Mouse (Mus musculus): ENCODE data around the gene Polr1c.

The Polr1c gene

DNA sequence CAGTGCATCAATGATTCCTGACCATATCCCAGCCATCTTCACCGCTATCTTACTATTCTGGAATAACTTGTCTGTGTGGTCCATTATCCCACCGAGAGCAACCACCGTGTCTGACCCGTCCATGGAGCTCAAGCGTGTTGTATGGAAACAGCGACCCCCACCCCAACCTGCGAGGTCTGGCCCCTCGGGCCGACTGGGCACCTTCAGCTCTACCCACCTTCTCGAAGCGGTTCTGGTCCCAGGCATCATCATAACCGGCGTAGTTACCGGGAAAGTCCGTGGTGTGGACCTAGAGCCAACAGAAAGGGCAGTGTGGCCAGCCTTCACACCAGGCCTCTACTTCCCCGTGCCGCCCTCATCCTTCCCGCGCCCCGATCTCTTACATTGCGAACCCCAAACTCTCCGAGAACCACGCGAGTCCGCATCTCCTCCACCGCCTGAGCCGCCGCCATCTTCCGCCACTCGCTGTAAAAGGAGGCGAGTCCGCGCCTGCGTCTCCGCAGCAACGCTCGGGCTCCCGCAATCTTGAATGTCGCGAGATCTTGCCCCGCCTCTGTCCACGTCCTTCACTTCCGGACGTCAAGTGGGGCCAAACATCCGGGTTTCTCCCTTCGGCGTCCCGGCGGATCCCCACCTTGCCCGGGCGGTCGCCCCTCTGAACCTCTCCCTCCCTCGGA, at the start of gene Polr1c, which contains the start of gene Yipf3:
Gene Polr1c (minus strand): TSS at position 543 of the 677 bp plus-strand sequence.
Gene Yipf3 (plus strand): TSS at position 569 of the 677 bp plus-strand sequence.
- peak; percentile 93 for DNase-seq (ENCODE audit: low read depth, low spot score)

DNA sequence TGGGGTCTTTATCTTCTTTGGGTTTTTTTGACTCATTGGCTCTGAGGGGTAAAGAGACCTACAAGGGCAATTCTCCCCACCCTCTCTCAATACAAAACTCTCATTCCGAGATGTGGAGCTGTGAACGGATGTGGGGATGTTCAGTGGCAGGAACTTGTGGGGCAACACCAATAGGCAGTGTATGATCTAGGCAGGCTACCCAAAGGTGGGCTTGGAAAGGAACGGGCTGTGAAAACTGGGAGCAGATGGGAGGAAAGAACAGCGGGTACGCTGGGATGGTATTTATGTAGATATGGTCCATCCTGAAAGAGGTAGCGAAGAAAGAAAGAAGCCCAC, 49.1 kb upstream of the Polr1c start:
- DNase-seq (ENCODE audit: low read depth, low spot score): no peak

GRCm38 (mm10) chr17:46296601-46297000, 48.7 kb upstream of the Polr1c start:
- DNase-seq (ENCODE audit: low read depth, low spot score): no peak

- DNase-seq (ENCODE audit: low read depth, low spot score): peak; percentile 66
Observed at GRCm38 (mm10) chr17:46287678-46288095, 39.8 kb upstream of the Polr1c start.

DNA sequence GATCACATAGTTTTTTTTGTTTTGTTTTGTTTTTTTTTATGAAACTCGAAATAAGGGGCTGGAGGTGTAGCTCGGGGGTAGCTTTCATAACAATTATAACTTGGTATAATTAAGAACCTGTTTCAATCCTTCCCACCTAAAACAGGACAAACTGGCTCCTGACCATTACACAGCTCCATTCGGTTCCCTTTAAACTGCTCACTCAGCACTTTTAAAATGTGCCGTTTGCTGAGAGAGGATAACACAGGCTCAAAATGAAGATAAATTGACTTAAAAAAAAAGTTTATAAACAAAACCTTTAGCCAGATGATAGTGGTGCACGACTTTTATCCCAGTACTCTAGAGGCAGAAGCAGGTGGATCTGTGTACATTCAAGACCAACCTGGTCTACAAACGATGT, 37.6 kb upstream of the Polr1c start:
- no peak for DNase-seq (ENCODE audit: low read depth, low spot score)

DNA sequence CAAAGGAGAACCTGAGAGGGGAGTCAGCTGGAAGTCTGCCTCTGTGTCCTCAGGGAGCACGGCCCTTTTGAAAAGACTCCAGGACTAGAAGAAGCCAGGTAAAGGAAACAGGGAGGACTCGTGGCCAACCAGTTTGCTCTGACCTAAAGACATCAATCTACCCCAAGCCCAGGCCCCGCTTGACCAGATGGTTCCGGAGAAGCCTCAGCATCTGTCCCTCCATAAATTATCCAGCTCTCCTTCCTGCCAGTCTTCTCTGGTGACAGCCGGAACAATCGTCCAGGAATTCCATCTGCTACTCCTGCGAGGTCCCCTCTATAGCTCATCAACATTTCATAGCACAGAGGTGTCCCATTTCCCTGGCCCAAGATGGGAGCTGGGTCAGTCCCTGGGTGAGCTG, 36.8 kb upstream of the Polr1c start:
- DNase-seq (ENCODE audit: low read depth, low spot score): no peak

- DNase-seq (ENCODE audit: low read depth, low spot score): no peak
Observed at GRCm38 (mm10) chr17:46283911-46284310, 36.1 kb upstream of the Polr1c start.

DNA sequence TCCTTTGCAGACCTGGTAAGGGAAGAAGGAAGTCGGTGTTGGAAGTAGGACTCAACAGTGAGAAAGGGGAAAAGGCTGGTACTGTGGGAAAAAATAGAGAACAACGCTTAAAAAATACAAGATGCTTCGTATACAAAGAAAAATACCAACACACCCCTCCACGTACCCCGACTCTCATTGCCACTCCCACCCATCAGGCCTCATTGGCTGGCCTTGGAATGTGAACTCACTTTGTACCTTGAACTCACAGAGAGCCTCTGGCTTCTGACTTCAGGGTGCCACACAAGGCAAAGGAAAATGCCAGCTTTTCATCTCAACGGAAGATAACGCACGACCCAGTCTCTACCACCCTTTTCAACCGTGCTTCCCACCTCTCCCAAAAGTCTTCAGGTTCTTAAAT, 35.3 kb upstream of the Polr1c start:
- DNase-seq (ENCODE audit: low read depth, low spot score): no peak

DNA sequence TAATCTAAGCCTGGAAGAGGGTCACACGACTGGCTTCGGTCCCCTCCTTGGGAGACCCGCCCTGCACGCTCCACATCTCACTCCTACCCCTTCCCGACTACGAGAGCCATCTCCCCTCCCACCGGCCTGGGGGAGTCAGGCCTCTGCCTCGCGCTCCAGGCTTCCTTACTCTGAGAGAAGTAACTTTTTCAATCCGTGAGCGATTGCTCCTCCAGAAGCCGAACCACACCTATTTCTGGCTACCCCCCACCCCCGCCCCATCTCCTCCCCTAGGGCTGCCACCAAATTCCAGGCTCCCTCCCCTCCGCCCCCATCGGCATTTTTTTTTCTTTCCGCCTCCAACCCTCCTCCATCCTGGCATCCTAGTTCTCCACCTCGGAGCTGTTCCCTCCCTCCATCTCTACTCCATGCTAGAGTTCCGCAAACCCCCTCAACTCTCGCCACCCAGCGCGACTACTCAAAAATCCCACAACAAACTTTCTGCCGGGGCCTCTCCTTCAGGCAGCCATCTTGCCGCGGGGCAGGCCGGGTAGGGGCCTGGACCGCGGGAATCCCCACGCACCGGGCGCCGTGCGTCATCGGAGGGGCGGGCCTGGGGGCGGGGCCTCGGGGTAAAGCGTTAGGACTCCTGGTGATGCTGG, 34.7 kb upstream of the Polr1c start, which contains the start of gene Tjap1:
Gene Tjap1 (minus strand): TSS at position 544 of the 641 bp plus-strand sequence.
- DNase-seq (ENCODE audit: low read depth, low spot score): peak; percentile 90

GRCm38 (mm10) chr17:46278011-46278765, 30.3 kb upstream of the Polr1c start:
- no peak for DNase-seq (ENCODE audit: low read depth, low spot score)

GRCm38 (mm10) chr17:46277586-46277985, 29.7 kb upstream of the Polr1c start:
- DNase-seq (ENCODE audit: low read depth, low spot score): no peak

DNA sequence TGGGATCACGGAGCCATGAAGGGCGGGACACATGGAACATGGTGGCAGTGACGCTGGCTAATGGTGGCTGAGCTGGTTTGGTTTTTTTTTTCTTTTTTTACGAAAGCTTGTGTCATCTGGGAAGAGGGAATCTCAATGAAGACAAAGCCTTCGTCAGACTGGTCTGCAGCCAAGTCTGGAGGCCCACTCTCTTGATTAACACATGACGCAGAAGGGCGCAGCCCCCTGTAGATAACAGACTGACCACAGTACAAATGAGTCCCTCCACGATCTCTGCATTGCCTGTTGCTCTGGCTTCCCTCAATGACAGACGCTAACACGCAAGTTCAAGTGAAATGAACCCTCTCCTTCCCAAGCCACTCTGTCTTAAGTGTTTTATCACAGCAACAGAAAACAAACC, 27.7 kb upstream of the Polr1c start:
- no peak for DNase-seq (ENCODE audit: low read depth, low spot score)

GRCm38 (mm10) chr17:46275034-46275433, 27.2 kb upstream of the Polr1c start:
- DNase-seq (ENCODE audit: low read depth, low spot score): no peak

GRCm38 (mm10) chr17:46274465-46274864, 26.6 kb upstream of the Polr1c start:
- no peak for DNase-seq (ENCODE audit: low read depth, low spot score)

DNA sequence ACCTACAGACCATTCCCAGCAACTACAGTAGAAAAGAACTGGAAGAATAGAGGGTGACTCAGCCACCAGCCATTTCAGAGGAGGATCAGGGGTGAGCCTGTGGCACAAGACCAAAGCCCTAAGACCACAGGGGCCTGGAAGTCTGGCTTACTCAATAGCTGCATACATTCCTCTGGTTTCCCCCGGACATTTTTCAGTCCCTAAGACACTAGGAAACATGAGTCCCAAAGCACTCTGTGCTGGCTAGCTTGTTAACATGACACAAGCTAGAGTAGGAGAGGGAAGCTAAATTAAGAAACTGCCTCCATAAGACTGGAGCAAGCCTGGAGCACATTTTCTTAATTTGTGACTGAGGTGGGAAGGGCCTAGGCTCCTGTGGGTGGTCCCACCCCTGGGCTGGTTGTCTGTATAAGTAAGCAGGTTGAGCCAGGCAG, 26.0 kb upstream of the Polr1c start:
- no peak for DNase-seq (ENCODE audit: low read depth, low spot score)

DNA sequence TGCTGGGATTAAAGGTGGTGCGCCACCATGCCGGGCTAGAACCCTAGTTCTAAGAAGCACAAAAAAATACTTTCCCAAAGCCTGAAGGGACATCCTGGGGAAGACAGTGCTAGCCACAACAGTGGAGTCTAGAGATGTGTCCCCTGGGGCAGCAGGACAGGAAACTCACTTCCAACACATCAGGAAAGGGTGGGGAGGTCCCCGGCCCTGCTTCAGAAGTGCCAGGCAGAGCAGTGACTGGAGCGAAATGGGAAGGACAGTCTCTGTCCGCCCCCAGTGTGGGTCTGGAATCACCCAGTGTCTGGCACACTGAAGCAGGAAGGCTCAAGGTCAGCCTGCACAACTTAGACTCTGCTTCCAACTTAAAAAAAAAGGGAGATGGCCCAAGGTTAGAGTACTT, 24.8 kb upstream of the Polr1c start:
- DNase-seq (ENCODE audit: low read depth, low spot score): no peak

GRCm38 (mm10) chr17:46272058-46272457, 24.2 kb upstream of the Polr1c start:
- no peak for DNase-seq (ENCODE audit: low read depth, low spot score)

DNA sequence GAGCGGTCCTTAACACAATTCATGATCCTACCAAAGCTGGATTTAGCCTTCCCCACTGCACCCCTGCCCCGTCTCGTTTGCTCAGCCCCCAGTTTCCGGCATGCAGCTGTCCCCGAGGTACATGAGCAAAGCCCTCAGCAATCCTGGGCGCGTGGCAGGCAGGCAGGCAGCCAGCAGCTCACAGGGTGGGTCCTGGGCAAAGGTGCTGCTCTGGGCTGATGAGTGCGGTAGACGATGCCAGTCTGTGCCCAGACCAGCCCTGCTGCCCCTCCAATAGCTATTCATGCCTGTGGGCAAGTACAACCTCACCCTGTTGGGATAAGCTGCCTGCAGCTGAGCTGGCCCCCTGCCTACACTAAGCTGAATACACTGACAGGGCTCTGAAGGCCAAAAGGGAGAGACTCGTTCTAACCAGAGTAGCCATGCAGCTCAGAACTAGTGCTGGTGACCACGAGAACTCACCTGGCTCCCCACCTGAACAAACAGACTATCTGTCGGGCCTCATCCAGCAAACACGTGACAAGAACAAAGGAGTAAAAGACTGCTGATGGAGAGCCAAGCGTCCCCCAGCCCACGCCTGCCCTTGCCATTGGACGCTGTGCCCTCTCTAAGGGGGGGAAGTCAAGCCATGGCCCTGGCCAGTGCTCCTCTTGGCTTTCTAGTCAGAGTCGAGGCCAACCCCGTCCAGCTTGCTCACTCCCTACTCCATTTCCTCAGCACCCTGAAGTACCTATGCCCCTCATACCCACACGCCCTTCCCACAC, 22.1 kb upstream of the Polr1c start:
- DNase-seq (ENCODE audit: low read depth, low spot score): no peak

DNA sequence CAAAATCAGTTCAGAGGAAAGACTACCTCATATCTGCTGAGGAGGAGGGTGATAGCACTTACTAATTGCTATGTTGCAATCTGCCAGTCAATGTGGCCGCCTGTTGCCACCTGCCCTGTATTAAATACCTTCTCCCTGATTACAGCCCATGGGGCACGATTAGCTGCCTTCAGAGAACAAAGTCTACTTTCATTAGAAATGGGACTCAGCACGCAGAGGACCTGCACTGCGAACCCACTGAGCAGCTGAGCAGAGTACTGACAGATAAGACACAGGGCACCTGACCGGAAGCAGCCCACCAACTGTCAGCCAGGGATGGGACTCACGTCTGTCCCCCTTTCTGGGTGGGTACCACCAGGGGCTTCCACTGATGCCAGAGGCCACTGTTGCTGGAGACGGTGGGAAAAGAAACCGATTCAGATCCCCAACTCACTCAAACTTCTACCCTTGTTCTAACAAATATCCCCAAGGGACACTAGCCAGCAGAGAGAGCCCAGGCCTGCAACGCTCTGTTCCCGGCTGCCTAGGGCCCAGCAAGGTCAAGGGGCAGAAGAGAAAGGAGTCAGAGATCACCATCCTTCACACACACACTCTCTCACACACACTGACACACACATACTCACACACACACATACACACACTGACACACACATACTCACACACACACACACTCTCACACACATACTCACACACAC, 20.3 kb upstream of the Polr1c start:
- no peak for DNase-seq (ENCODE audit: low read depth, low spot score)

GRCm38 (mm10) chr17:46267511-46267910, 19.7 kb upstream of the Polr1c start:
- no peak for DNase-seq (ENCODE audit: low read depth, low spot score)

- DNase-seq (ENCODE audit: low read depth, low spot score): no peak
Observed at GRCm38 (mm10) chr17:46266986-46267385, 19.1 kb upstream of the Polr1c start.
